Mouse (Mus musculus): ENCODE results near the gene Olfr1295. TPM values are rescaled to one million over a fixed set of nuclear protein-coding genes. Genes with fewer than 3 reads are reported as not detected.

Gene Olfr1295
- not detected in 2 replicates for polyA plus RNA-seq (2015; fragmentation: Nextera tagmentation; extraction: Ambion mirVana)

- no peak for ATAC-seq (ENCODE audit: insufficient number of reproducible peaks, insufficient read depth, low FRiP score, low TSS enrichment, low read depth)
- Histone ChIP-seq H3K36me3 (no peaks in the 10 kb centered on the region), H3K9me3 (no peaks in the 10 kb centered on the region), H3K27me3 (no peaks in the 10 kb centered on the region), H3K4me2 (no peak within 1 kb of the TSS), H3K4me3 (no peak within 1 kb of the TSS), H3K27ac (no peak within 1 kb of the TSS), H3K9ac (no peak within 1 kb of the TSS), H3K4me1 (no peaks in the 10 kb centered on the region)
These were observed at the start of gene Olfr1295 for GRCm38 (mm10) chr2:111569581-111569980. Gene Olfr1295 (minus strand): TSS chr2:111569681.

DNA sequence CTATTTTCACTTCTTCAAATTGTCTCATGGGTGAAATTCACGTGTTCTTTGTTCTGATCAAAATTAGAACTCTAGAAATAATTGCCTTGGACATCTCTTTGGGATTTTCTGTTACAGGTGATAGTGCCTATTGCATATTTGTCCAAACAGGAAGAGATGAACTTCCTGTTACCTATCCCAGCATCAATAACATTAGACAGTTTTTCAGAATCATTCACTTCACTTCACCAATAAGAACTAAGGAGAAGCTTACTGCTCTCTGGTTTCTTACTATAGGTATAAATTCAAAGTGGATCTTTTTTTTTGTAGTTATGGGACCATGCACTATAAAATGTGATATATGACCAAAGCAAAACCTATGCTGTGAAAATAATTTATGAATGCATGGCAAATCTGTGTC, 29.3 kb downstream of the Olfr1295 start, which contains the start of gene Olfr1294:
Gene Olfr1294 (minus strand): TSS at position 101 of the 400 bp plus-strand sequence.
- Histone ChIP-seq H3K27me3 (no peaks in the 10 kb centered on the region), H3K4me3 (no peak within 1 kb of the TSS), H3K4me2 (no peak within 1 kb of the TSS), H3K9me3 (no peaks in the 10 kb centered on the region), H3K4me1 (no peaks in the 10 kb centered on the region), H3K27ac (no peak within 1 kb of the TSS), H3K9ac (no peak within 1 kb of the TSS), H3K36me3 (no peaks in the 10 kb centered on the region)
- ATAC-seq (ENCODE audit: insufficient number of reproducible peaks, insufficient read depth, low FRiP score, low TSS enrichment, low read depth) = no peak
- WGBS = 45% methylated on average over 1 of the region's 1 CpGs

DNA sequence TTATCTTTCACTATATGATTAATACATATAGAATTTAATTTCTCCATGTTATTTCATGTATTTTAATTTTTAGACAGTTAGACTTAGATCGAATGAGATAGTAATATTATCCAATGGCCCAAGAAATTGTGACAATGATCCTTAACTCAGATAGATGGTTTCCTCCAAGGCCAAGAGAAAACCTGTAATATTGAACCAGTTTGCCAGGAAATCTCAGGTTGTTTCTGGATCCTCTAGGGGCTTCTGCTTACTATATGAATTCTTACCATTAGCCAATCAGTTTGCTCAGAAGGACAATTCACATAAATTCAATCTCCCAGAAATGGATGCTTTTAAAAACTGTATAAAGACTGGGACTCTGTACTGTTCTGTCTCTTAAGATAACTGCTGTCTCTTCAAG, 44.6 kb downstream of the Olfr1295 start, which contains the start of gene Olfr1293-ps:
Gene Olfr1293-ps (plus strand): TSS at position 301 of the 400 bp plus-strand sequence.
- Histone ChIP-seq H3K9me3 (peaks cover 3% of the 10 kb centered on the region; the same call in 1 of the 2 replicates), H3K4me1 (no peaks in the 10 kb centered on the region), H3K27me3 (no peaks in the 10 kb centered on the region), H3K9ac (no peak within 1 kb of the TSS), H3K27ac (no peak within 1 kb of the TSS), H3K36me3 (no peaks in the 10 kb centered on the region), H3K4me2 (no peak within 1 kb of the TSS), H3K4me3 (no peak within 1 kb of the TSS)
- 85% methylated on average over 1 of the region's 1 CpGs for WGBS
- no peak for ATAC-seq (ENCODE audit: insufficient number of reproducible peaks, insufficient read depth, low FRiP score, low TSS enrichment, low read depth)

DNA sequence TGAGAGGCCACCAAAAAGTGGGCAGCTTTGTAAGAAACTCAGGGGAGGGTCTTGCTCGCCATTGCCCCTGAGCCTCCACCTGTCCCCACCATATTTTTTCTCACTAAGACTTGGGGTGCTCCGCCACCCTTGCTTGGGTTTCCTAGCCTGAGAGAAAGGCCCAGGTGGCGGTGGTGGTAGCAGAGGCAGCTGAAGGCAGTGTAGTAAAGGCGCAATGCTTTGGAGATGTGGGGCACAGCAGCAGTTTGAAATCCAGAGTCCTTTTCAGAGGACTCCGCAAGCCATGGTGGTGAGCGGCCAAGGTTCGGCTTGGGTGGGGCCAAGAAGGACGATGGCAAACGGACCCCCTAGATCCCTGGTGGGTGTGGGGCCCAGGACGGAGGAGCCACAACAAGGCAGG, 52.0 kb downstream of the Olfr1295 start:
- no peaks in the 10 kb centered on the region for H3K4me1 ChIP-seq
- no peaks in the 10 kb centered on the region for H3K27me3 ChIP-seq
- no peak for ATAC-seq (ENCODE audit: insufficient number of reproducible peaks, insufficient read depth, low FRiP score, low TSS enrichment, low read depth)
- H3K27ac ChIP-seq = no peak overlapping the region
- no peaks in the 10 kb centered on the region for H3K36me3 ChIP-seq
- H3K4me3 ChIP-seq = no peak overlapping the region
- no peak overlapping the region for H3K9ac ChIP-seq
- WGBS = 83% methylated on average over 10 of the region's 10 CpGs
- no peak overlapping the region for H3K4me2 ChIP-seq
- H3K9me3 ChIP-seq = peaks cover 3% of the 10 kb centered on the region; the same call in 1 of the 2 replicates

Other genes with a start within 250 kb of the Olfr1295 start
- gene Olfr1281, start 243.2 kb downstream of the Olfr1295 start, polyA plus RNA-seq (2015; fragmentation: Nextera tagmentation; extraction: Ambion mirVana) = not detected in 2 replicates
- gene Olfr1282, start 233.6 kb downstream of the Olfr1295 start, polyA plus RNA-seq (2015; fragmentation: Nextera tagmentation; extraction: Ambion mirVana) = not detected in 2 replicates
- gene Olfr1283, start 202.9 kb downstream of the Olfr1295 start, polyA plus RNA-seq (2015; fragmentation: Nextera tagmentation; extraction: Ambion mirVana) = not detected in 2 replicates
- not detected in 2 replicates for gene Olfr1284, start 194.2 kb downstream of the Olfr1295 start, polyA plus RNA-seq (2015; fragmentation: Nextera tagmentation; extraction: Ambion mirVana)
- not detected in 2 replicates for gene Olfr1286, start 146.6 kb downstream of the Olfr1295 start, polyA plus RNA-seq (2015; fragmentation: Nextera tagmentation; extraction: Ambion mirVana)
- not detected in 2 replicates for gene Olfr1287, start 120.5 kb downstream of the Olfr1295 start, polyA plus RNA-seq (2015; fragmentation: Nextera tagmentation; extraction: Ambion mirVana)
- not detected in 2 replicates for gene Olfr1288, start 95.6 kb downstream of the Olfr1295 start, polyA plus RNA-seq (2015; fragmentation: Nextera tagmentation; extraction: Ambion mirVana)
- not detected in 2 replicates for gene Olfr1289, start 88.9 kb downstream of the Olfr1295 start, polyA plus RNA-seq (2015; fragmentation: Nextera tagmentation; extraction: Ambion mirVana)
- not detected in 2 replicates for gene Olfr1290, start 75.9 kb downstream of the Olfr1295 start, polyA plus RNA-seq (2015; fragmentation: Nextera tagmentation; extraction: Ambion mirVana)
- gene Olfr1291-ps1, start 72.5 kb downstream of the Olfr1295 start, polyA plus RNA-seq (2015; fragmentation: Nextera tagmentation; extraction: Ambion mirVana) = not detected in 2 replicates
- gene Olfr1293-ps, start 44.5 kb downstream of the Olfr1295 start, polyA plus RNA-seq (2015; fragmentation: Nextera tagmentation; extraction: Ambion mirVana) = not detected in 2 replicates
- not detected in 2 replicates for gene Olfr1294, start 29.4 kb downstream of the Olfr1295 start, polyA plus RNA-seq (2015; fragmentation: Nextera tagmentation; extraction: Ambion mirVana)
- gene Olfr1297, start 56.8 kb upstream of the Olfr1295 start, polyA plus RNA-seq (2015; fragmentation: Nextera tagmentation; extraction: Ambion mirVana) = not detected in 2 replicates
- not detected in 2 replicates for gene Olfr1298, start 79.5 kb upstream of the Olfr1295 start, polyA plus RNA-seq (2015; fragmentation: Nextera tagmentation; extraction: Ambion mirVana)
- gene Olfr1299, start 91.7 kb upstream of the Olfr1295 start, polyA plus RNA-seq (2015; fragmentation: Nextera tagmentation; extraction: Ambion mirVana) = not detected in 2 replicates
- not detected in 2 replicates for gene Olfr1301, start 181.3 kb upstream of the Olfr1295 start, polyA plus RNA-seq (2015; fragmentation: Nextera tagmentation; extraction: Ambion mirVana)
- gene Olfr1302, start 207.7 kb upstream of the Olfr1295 start, polyA plus RNA-seq (2015; fragmentation: Nextera tagmentation; extraction: Ambion mirVana) = not detected in 2 replicates

All from embryonic facial prominence, embryonic 13.5 days (tissue).